Mouse (Mus musculus) c-Kit-positive CD71-positive TER-119-negative erythroid progenitor cells, embryonic 14.5 days (primary cell): ENCODE results near the gene Tlnrd1.
"Not testable (repeated sequence)": the region's sequence is repeated elsewhere in the genome, so short reads cannot be mapped to it uniquely, and the experiment has no call there.

Source experiments
- DNase-seq: peaks from one replicate; pipeline ENCODE4 v3.0.0-alpha.2; 2013; ENCODE audit warnings: low read depth

The Tlnrd1 gene

GRCm38 (mm10) chr7:83884021-83884658, at the start of gene Tlnrd1, which contains the start of gene Mesd:
Gene Tlnrd1 (minus strand): TSS chr7:83884305.
Gene Mesd (plus strand): TSS chr7:83884466.
- DNase-seq: peak; percentile 80

GRCm38 (mm10) chr7:83921637-83922036, 37.5 kb upstream of the Tlnrd1 start:
- DNase-seq: no peak

- DNase-seq: no peak
These were observed 36.1 kb upstream of the Tlnrd1 start for GRCm38 (mm10) chr7:83920241-83920640.

GRCm38 (mm10) chr7:83914566-83914965, 30.5 kb upstream of the Tlnrd1 start:
- peak; percentile 55 for DNase-seq

GRCm38 (mm10) chr7:83913995-83914394, 29.9 kb upstream of the Tlnrd1 start:
- DNase-seq: no peak

GRCm38 (mm10) chr7:83913405-83913932, 29.4 kb upstream of the Tlnrd1 start:
- DNase-seq: no peak

- DNase-seq: no peak
These were observed 27.8 kb upstream of the Tlnrd1 start for GRCm38 (mm10) chr7:83911909-83912308.

GRCm38 (mm10) chr7:83904831-83905230, 20.7 kb upstream of the Tlnrd1 start:
- DNase-seq: no peak

GRCm38 (mm10) chr7:83902296-83903145, 18.4 kb upstream of the Tlnrd1 start:
- no peak for DNase-seq

- DNase-seq: no peak
These were observed 17.3 kb upstream of the Tlnrd1 start for GRCm38 (mm10) chr7:83901425-83901824.

GRCm38 (mm10) chr7:83900519-83900918, 16.4 kb upstream of the Tlnrd1 start:
- DNase-seq: no peak

GRCm38 (mm10) chr7:83898267-83898666, 14.2 kb upstream of the Tlnrd1 start:
- no peak for DNase-seq

- no peak for DNase-seq
These were observed 12.1 kb upstream of the Tlnrd1 start for GRCm38 (mm10) chr7:83896077-83896740.

- no peak for DNase-seq
These were observed 10.2 kb upstream of the Tlnrd1 start for GRCm38 (mm10) chr7:83894348-83894747.

GRCm38 (mm10) chr7:83892333-83892669, 8.2 kb upstream of the Tlnrd1 start:
- DNase-seq: no peak

- DNase-seq: peak; percentile 100
These were observed 7.6 kb upstream of the Tlnrd1 start for GRCm38 (mm10) chr7:83891433-83892332.

- not testable (repeated sequence) for DNase-seq
These were observed 5.8 kb upstream of the Tlnrd1 start for GRCm38 (mm10) chr7:83889946-83890345.

GRCm38 (mm10) chr7:83889383-83889782, 5.3 kb upstream of the Tlnrd1 start:
- no peak for DNase-seq

- DNase-seq: no peak
These were observed 2.4 kb upstream of the Tlnrd1 start for GRCm38 (mm10) chr7:83886366-83887129.

- DNase-seq: peak; percentile 69
These were observed 1.7 kb upstream of the Tlnrd1 start for GRCm38 (mm10) chr7:83885835-83886234.
